Mouse (Mus musculus): ENCODE measurements around the gene Mat2a.

- TF ChIP-seq CTCF (IDR thresholded peaks at IDR 0.05 in 2 of 3, conservative IDR thresholded peaks at IDR 0.05 in 1 of 3; ENCODE audit: control insufficient read depth in 1 of 3, insufficient read depth in 1 of 3, low read depth in 2 of 3, low read length in 3 of 3, poor library complexity in 1 of 3, severe bottlenecking in 1 of 3) = no peak
- no peak for TF ChIP-seq EP300 (IDR thresholded peaks at IDR 0.05; ENCODE audit: low read depth in 1 of 2, low read length in 2 of 2)
- TF ChIP-seq POLR2A (IDR thresholded peaks at IDR 0.05; ENCODE audit: control insufficient read depth in 1 of 2, insufficient read depth in 1 of 2, low read depth in 1 of 2, low read length in 2 of 2, poor library complexity in 1 of 2) = peak in 1 of 2 experiments; percentile 24; a peak in 1 of 4 replicates
- 0 out of 2 replicates have a peak, but pooled peaks have one; percentile 6 for TF ChIP-seq TBP (IDR thresholded peaks at IDR 0.05; ENCODE audit: low read depth, low read length)
- TF ChIP-seq E2F4 (IDR thresholded peaks at IDR 0.05; ENCODE audit: borderline replicate concordance, low read depth, low read length) = no peak
- no peak for TF ChIP-seq TAL1 (IDR thresholded peaks at IDR 0.05; ENCODE audit: low read length)
- no peak for TF ChIP-seq KAT2A (conservative IDR thresholded peaks at IDR 0.05; ENCODE audit: low read depth, low read length)
- no peak for TF ChIP-seq ZNF384 (IDR thresholded peaks at IDR 0.05; ENCODE audit: low read depth, low read length)
- no peak for TF ChIP-seq HCFC1 (IDR thresholded peaks at IDR 0.05; ENCODE audit: low read depth, low read length)
- no peak for TF ChIP-seq SMC3 (IDR thresholded peaks at IDR 0.05; ENCODE audit: low read depth, low read length)
- TF ChIP-seq USF1 (IDR thresholded peaks at IDR 0.05; ENCODE audit: low read depth, low read length) = no peak
Observed at GRCm38 (mm10) chr6:72432153-72432552, 7.2 kb downstream of the Mat2a start.

All from MEL (cell line).